In genomic region chr2:31339826-31340225, GRCm38 (mm10) we compare ENCODE assay signal across 7 mouse cellular contexts. TPM values are rescaled to one million over a fixed set of nuclear protein-coding genes. Genes with fewer than 3 reads are reported as not detected.
DNase-seq lines count a peak whose midpoint lies in the region; ATAC-seq lines count a peak whose summit lies in the region.

No protein-coding gene starts in this region.

- no peaks in the 10 kb centered on the region for H3K36me3 ChIP-seq in intestine, embryonic 15.5 days
- no peaks in the 10 kb centered on the region for H3K36me3 ChIP-seq in lung, embryonic 16.5 days (ENCODE audit: control insufficient read depth, insufficient read depth, low read length)
- H3K36me3 ChIP-seq in forebrain, embryonic 15.5 days = no peaks in the 10 kb centered on the region

- 19% methylated on average over 9 of the region's 9 CpGs for WGBS in intestine, embryonic 15.5 days
- 29% methylated on average over 9 of the region's 9 CpGs for WGBS in lung, embryonic 16.5 days
- 78% methylated on average over 9 of the region's 9 CpGs for WGBS in forebrain, embryonic 15.5 days

- H3K27ac ChIP-seq in intestine, embryonic 15.5 days = peak overlapping the region; percentile 33; the same call in 1 of the 2 replicates
- H3K27ac ChIP-seq in lung, embryonic 16.5 days (ENCODE audit: low read length) = no peak overlapping the region
- no peak overlapping the region for H3K27ac ChIP-seq in forebrain, embryonic 15.5 days (replicated peaks)

- H3K4me3 ChIP-seq in intestine, embryonic 15.5 days (replicated peaks) = no peak overlapping the region
- no peak overlapping the region for H3K4me3 ChIP-seq in lung, embryonic 16.5 days (ENCODE audit: low read length)
- H3K4me3 ChIP-seq in forebrain, embryonic 15.5 days = no peak overlapping the region

- H3K4me2 ChIP-seq in intestine, embryonic 15.5 days (replicated peaks) = no peak overlapping the region
- no peak overlapping the region for H3K4me2 ChIP-seq in lung, embryonic 16.5 days (ENCODE audit: low read depth, low read length)
- H3K4me2 ChIP-seq in forebrain, embryonic 15.5 days (replicated peaks) = no peak overlapping the region

- peak; percentile 75 for DNase-seq in NIH3T3 (ENCODE audit: low read depth)
- peak; percentile 34 for DNase-seq in embryo, embryonic 11.5 days (ENCODE audit: low read depth, low spot score)
- DNase-seq in cerebellum, adult 11-12 months = no peak

- H3K27me3 ChIP-seq in intestine, embryonic 15.5 days (replicated peaks) = no peaks in the 10 kb centered on the region
- peaks cover 30% of the 10 kb centered on the region for H3K27me3 ChIP-seq in lung, embryonic 16.5 days (ENCODE audit: control insufficient read depth, insufficient read depth, low read depth, low read length)
- H3K27me3 ChIP-seq in forebrain, embryonic 15.5 days = no peaks in the 10 kb centered on the region

- H3K4me1 ChIP-seq in intestine, embryonic 15.5 days (replicated peaks) = peaks cover 31% of the 10 kb centered on the region
- H3K4me1 ChIP-seq in lung, embryonic 16.5 days (replicated peaks; ENCODE audit: control insufficient read depth, insufficient read depth, low read length) = peaks cover 12% of the 10 kb centered on the region
- peaks cover 29% of the 10 kb centered on the region for H3K4me1 ChIP-seq in forebrain, embryonic 15.5 days

- peak; percentile 55 for ATAC-seq in intestine, embryonic 15.5 days
- ATAC-seq in lung, embryonic 16.5 days (ENCODE audit: low read depth) = peak; percentile 81
- no peak for ATAC-seq in activated CD4-positive, CD25-positive, alpha-beta regulatory T cell, adult 4 months
- no peak for ATAC-seq in forebrain, embryonic 15.5 days (replicated peaks)

- no peaks in the 10 kb centered on the region for H3K9me3 ChIP-seq in intestine, embryonic 15.5 days
- H3K9me3 ChIP-seq in lung, embryonic 16.5 days (ENCODE audit: control insufficient read depth, low read length) = no peaks in the 10 kb centered on the region
- H3K9me3 ChIP-seq in forebrain, embryonic 15.5 days = no peaks in the 10 kb centered on the region

- H3K9ac ChIP-seq in intestine, embryonic 15.5 days = no peak overlapping the region
- H3K9ac ChIP-seq in lung, embryonic 16.5 days (ENCODE audit: low read length) = no peak overlapping the region
- no peak overlapping the region for H3K9ac ChIP-seq in forebrain, embryonic 15.5 days (replicated peaks)

RNA-seq across cellular contexts. Expression of gene Hmcn2, which starts 25.6 kb away (rescaled TPM):
- 3.3 and 4.2 TPM in 2 replicates for polyA plus RNA-seq in intestine, embryonic 15.5 days (2015; fragmentation: Nextera tagmentation; extraction: Ambion mirVana)
- polyA plus RNA-seq in lung, embryonic 16.5 days (2015; fragmentation: Nextera tagmentation; extraction: Ambion mirVana) = 1.4 and 1.6 TPM in 2 replicates
- polyA plus RNA-seq in activated CD4-positive, CD25-positive, alpha-beta regulatory T cell, adult 4 months (2017; shearing (Covaris generic)) = under 1 TPM; 0.48 to 0.53 TPM
- 0.19 and 0.22 TPM in 2 replicates for polyA plus RNA-seq in forebrain, embryonic 15.5 days (2015; fragmentation: Nextera tagmentation; extraction: Ambion mirVana)

Comparison
In these comparisons a context has a peak if more than half of its experiments do, and no peak if none do; other contexts are left out.
1. ATAC-seq: peak in intestine, embryonic 15.5 days (single experiment) and lung, embryonic 16.5 days (single experiment); none in activated CD4-positive, CD25-positive, alpha-beta regulatory T cell, adult 4 months (single experiment) and forebrain, embryonic 15.5 days (single experiment).